Mouse (Mus musculus) heart, adult 2 months (tissue): ENCODE results near the gene Rbp7.

ENCODE experiments used
- CTCF ChIP-seq: fragments of 200-600 bp; IDR thresholded peaks from 2 replicates; pipeline ENCODE4 v1.8.1; 2022; ENCODE audit warnings: antibody characterized with exemption, mild to moderate bottlenecking, moderate library complexity
- POLR2A ChIP-seq: fragments of 200-500 bp; IDR thresholded peaks from 2 replicates; pipeline ENCODE4 v1.6.1; 2011; ENCODE audit warnings: mild to moderate bottlenecking, low read depth, low read length, control low read depth; ENCODE audit not compliant: insufficient read depth

GRCm38 (mm10) chr4:149408331-149408730 is 46.4 kb downstream of the Rbp7 start:
- TF ChIP-seq CTCF, result no peak
- no peak for TF ChIP-seq POLR2A
